Mouse (Mus musculus): ENCODE measurements around the gene Fem1a. TPM values are rescaled to one million over a fixed set of nuclear protein-coding genes. Genes with fewer than 3 reads are reported as not detected.

Gene Fem1a
- polyA plus RNA-seq (2015; fragmentation: Nextera tagmentation; extraction: Ambion mirVana), result 17.4 and 18.2 TPM in 2 replicates

DNA sequence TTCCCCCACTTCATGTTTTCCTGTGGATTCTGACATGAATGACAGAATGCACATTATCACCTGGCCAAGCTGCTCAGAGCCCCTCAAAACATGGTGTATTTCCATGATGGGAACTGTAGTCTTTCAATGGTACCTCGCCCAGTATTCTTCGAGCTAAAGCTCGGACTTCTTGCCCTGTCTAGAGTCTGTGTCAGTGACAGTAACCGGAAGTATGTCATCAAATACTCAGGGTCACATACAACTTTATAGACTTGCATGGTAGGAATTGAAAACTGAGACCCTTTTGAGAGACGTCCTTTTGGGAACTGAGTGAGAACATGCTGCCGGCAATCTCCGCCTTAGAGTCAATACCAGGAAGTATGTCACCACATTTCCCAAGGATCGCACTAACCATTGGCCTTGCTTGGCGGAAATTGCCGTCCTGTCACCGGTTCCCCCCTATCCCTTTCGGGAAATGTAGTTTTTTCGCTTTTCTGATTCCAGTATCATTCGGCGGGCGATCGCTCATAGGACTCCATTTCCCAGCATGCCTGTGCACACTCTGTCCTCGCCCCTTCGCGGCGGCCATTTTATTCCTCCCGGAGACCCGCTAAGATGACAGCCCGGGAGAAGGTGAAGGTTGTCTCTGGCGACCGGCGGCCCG is at the start of gene Fem1a:
Fem1a (plus strand) TSS at position 572 of the 643 bp plus-strand sequence.
- H3K9me3 ChIP-seq (ENCODE audit: control insufficient read depth, low read length), result no peaks in the 10 kb centered on the region
- H3K4me2 ChIP-seq (ENCODE audit: low read length), result peak within 1 kb of the TSS; percentile 93
- peak; percentile 93 for ATAC-seq
- H3K27ac ChIP-seq (ENCODE audit: low read depth, low read length), result peak within 1 kb of the TSS; percentile 95
- peaks cover 14% of the 10 kb centered on the region; the same call in 1 of the 2 replicates for H3K36me3 ChIP-seq (ENCODE audit: control insufficient read depth, insufficient read depth, low read length)
- H3K4me1 ChIP-seq (ENCODE audit: control insufficient read depth, insufficient read depth, low read depth, low read length), result peaks cover 44% of the 10 kb centered on the region
- peak within 1 kb of the TSS; percentile 79 for H3K9ac ChIP-seq (ENCODE audit: low read depth, low read length)
- peak within 1 kb of the TSS; percentile 64 for H3K4me3 ChIP-seq (ENCODE audit: low read length)
- no peaks in the 10 kb centered on the region for H3K27me3 ChIP-seq (replicated peaks; ENCODE audit: control insufficient read depth, insufficient read depth, low read length)
- 0% methylated on average over 28 of the region's 28 CpGs for WGBS

DNA sequence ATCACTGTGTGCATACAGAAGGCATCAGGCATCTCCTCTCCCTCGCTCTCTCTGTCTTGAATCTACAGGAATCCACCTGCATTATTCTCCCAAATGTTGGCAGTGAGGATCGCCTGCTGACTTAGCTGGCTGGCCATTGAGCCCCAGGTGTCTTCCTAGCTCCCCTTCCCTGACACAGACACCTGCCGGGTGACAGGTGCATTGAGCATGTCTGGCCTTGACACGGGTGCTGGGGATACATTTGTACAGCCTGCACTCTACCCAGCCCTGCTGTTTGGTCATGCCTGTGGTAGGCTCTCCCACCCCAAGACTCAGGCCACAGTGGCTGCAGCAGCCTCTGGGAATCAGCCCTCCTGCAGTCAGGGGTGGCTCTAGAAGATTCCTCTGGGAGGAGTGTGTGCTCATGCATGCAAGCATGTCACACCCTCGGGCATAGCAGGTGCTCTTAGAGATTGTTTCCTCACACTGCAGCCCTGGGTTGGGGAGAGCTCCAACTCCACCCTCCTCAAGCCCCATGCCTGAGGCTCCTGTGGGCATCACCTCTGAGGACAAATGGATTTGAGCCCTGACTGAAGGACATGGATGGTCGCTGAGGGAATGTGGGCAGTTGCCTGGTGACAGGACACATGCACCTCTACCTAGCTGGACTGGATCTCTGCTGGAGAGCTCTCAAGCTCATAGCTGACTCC is 49.5 kb upstream of the Fem1a start:
- H3K4me1 ChIP-seq (ENCODE audit: control insufficient read depth, insufficient read depth, low read depth, low read length), result no peaks in the 10 kb centered on the region
- no peak overlapping the region for H3K4me2 ChIP-seq (ENCODE audit: low read length)
- WGBS, result 89% methylated on average over 6 of the region's 6 CpGs
- no peak overlapping the region for H3K4me3 ChIP-seq (ENCODE audit: low read length)
- peaks cover 73% of the 10 kb centered on the region for H3K36me3 ChIP-seq (ENCODE audit: control insufficient read depth, insufficient read depth, low read length)
- no peak overlapping the region for H3K9ac ChIP-seq (ENCODE audit: low read depth, low read length)
- no peak for ATAC-seq
- no peak overlapping the region for H3K27ac ChIP-seq (ENCODE audit: low read depth, low read length)
- no peaks in the 10 kb centered on the region for H3K9me3 ChIP-seq (ENCODE audit: control insufficient read depth, low read length)
- H3K27me3 ChIP-seq (replicated peaks; ENCODE audit: control insufficient read depth, insufficient read depth, low read length), result no peaks in the 10 kb centered on the region

DNA sequence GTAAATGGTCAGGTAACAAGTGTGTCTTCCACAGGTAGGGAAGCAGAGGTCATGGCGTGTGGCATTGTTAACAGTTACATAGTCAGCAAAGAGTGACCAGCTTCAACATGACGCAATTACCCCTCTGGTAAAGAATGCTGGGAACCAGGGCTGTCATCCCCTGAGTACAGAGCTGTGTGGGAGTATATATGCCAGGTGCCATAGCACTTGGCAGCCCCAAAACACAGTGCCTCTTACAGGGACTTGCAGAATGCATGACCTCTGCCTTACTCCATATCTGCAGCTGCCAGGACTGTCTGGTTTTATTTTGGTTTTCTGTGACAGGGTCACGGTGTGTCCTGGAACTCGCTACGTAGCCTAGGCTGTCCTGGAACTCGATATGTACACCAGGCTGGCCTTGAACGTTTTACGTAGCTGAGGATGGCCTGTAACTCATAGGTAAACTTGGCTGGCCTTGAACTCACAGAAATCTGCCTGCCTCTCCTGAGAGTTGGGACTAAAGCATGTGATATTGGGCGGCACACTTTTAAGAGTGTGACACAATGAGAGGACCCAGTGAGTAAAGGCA is 48.6 kb upstream of the Fem1a start:
- 92% methylated on average over 9 of the region's 9 CpGs for WGBS
- Histone ChIP-seq H3K36me3 (ENCODE audit: control insufficient read depth, insufficient read depth, low read length) (peaks cover 64% of the 10 kb centered on the region), H3K9ac (ENCODE audit: low read depth, low read length) (no peak overlapping the region), H3K4me3 (ENCODE audit: low read length) (no peak overlapping the region), H3K9me3 (ENCODE audit: control insufficient read depth, low read length) (no peaks in the 10 kb centered on the region), H3K4me2 (ENCODE audit: low read length) (no peak overlapping the region), H3K27me3 (replicated peaks; ENCODE audit: control insufficient read depth, insufficient read depth, low read length) (no peaks in the 10 kb centered on the region), H3K4me1 (ENCODE audit: control insufficient read depth, insufficient read depth, low read depth, low read length) (no peaks in the 10 kb centered on the region), H3K27ac (ENCODE audit: low read depth, low read length) (no peak overlapping the region)
- ATAC-seq, result no peak

DNA sequence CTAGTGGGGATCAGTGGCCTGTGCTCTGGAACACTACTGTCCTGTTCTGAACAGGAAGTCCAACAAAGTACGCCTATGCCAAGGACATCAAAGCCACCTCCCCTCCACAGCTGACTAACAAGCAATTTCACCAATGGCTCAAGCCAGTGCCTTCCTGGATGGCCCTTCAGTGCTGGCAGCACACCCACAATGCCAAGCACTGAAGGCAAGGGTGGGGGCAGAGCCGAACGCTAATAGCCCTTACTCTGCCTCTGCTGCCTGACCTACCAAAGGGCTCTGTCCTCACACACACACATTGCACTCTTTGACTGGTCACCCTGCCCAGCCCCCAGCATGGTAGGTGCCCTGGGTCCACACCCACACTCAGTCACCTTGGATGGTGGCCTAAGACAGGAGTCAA is 47.8 kb upstream of the Fem1a start:
- Histone ChIP-seq H3K4me3 (ENCODE audit: low read length) (no peak overlapping the region), H3K4me2 (ENCODE audit: low read length) (no peak overlapping the region), H3K9me3 (ENCODE audit: control insufficient read depth, low read length) (no peaks in the 10 kb centered on the region), H3K4me1 (ENCODE audit: control insufficient read depth, insufficient read depth, low read depth, low read length) (no peaks in the 10 kb centered on the region), H3K27me3 (replicated peaks; ENCODE audit: control insufficient read depth, insufficient read depth, low read length) (no peaks in the 10 kb centered on the region), H3K9ac (ENCODE audit: low read depth, low read length) (no peak overlapping the region; the same call in 1 of the 2 replicates), H3K36me3 (ENCODE audit: control insufficient read depth, insufficient read depth, low read length) (peaks cover 57% of the 10 kb centered on the region), H3K27ac (ENCODE audit: low read depth, low read length) (no peak overlapping the region)
- no peak for ATAC-seq
- 95% methylated on average over 3 of the region's 3 CpGs for WGBS

DNA sequence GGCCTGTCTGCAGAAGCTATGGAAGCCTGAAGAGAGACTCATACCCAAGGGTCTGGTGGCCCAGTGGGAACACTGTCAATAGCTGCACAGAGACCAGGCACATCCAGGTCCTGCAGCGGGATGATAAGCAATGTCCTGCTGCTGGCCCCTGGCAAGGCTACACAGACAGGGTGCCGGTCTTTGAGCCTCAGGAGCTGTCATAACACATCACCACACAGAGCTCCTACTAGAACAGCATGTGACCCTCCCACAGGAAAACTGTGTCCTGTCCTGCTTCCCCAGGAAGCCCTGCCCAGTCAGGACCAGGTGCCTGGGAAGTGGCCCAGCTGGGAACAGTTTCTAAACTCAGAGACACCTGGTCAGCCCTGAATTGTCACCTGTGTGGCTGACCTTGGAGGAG is 45.5 kb upstream of the Fem1a start:
- Histone ChIP-seq H3K36me3 (ENCODE audit: control insufficient read depth, insufficient read depth, low read length) (peaks cover 36% of the 10 kb centered on the region), H3K27ac (ENCODE audit: low read depth, low read length) (no peak overlapping the region), H3K4me2 (ENCODE audit: low read length) (no peak overlapping the region), H3K4me3 (ENCODE audit: low read length) (no peak overlapping the region), H3K9me3 (ENCODE audit: control insufficient read depth, low read length) (no peaks in the 10 kb centered on the region), H3K4me1 (ENCODE audit: control insufficient read depth, insufficient read depth, low read depth, low read length) (peaks cover 5% of the 10 kb centered on the region), H3K9ac (ENCODE audit: low read depth, low read length) (no peak overlapping the region), H3K27me3 (replicated peaks; ENCODE audit: control insufficient read depth, insufficient read depth, low read length) (no peaks in the 10 kb centered on the region)
- WGBS, result 87% methylated on average over 2 of the region's 2 CpGs
- peak; percentile 35; the same call in 1 of the 2 replicates for ATAC-seq

DNA sequence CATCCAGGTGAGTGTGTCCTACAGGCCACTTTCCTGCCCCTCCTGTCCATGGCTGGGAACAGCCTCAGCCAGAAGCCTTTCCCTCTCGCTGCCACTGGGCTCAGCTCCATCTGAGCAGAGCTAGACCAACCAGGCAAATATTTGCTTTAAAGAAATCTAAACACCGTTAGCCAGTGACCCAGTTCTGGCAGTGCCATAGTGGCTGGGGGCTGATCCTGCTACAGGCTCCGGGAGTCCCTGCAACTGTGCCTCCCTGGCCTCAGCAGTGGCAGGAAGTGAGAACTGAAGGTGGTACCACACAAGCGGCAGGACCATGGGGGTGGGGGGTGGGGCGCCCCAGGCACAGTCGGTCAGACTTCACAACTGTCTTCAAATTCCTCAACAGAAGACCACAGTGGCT is 43.9 kb upstream of the Fem1a start:
- 75% methylated on average over 6 of the region's 6 CpGs for WGBS

DNA sequence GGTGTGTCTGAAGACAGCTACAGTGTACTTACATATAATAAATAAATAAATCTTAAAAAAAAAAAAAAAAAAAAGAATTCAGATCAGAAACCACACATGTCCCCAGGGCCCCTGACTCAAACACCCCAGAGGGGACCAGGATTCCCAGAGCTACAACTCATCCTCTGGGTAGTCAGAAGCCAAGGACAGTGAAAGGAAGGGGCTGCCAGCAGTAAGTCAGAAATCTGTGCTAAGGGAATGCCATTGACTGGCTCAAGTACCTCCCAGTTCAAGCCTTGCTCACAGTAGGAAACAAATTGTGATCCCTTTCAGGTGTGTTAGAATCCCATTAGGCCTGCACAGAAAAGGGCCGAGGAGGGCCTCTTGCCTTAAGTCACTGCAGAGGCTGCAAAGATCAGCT is 42.4 kb upstream of the Fem1a start:
- no peaks in the 10 kb centered on the region for H3K27me3 ChIP-seq (replicated peaks; ENCODE audit: control insufficient read depth, insufficient read depth, low read length)
- peaks cover 25% of the 10 kb centered on the region for H3K4me1 ChIP-seq (ENCODE audit: control insufficient read depth, insufficient read depth, low read depth, low read length)
- H3K4me3 ChIP-seq (ENCODE audit: low read length), result no peak overlapping the region
- no peaks in the 10 kb centered on the region for H3K9me3 ChIP-seq (ENCODE audit: control insufficient read depth, low read length)
- ATAC-seq, result no peak
- WGBS, result 82% methylated on average over 1 of the region's 1 CpGs
- no peak overlapping the region for H3K9ac ChIP-seq (ENCODE audit: low read depth, low read length)
- H3K36me3 ChIP-seq (ENCODE audit: control insufficient read depth, insufficient read depth, low read length), result peaks cover 20% of the 10 kb centered on the region
- no peak overlapping the region for H3K27ac ChIP-seq (ENCODE audit: low read depth, low read length)
- no peak overlapping the region for H3K4me2 ChIP-seq (ENCODE audit: low read length)

More for the DNA sequence above, 43.9 kb upstream of the Fem1a start:
- H3K9me3 ChIP-seq (ENCODE audit: control insufficient read depth, low read length), result no peaks in the 10 kb centered on the region
- no peak overlapping the region for H3K4me2 ChIP-seq (ENCODE audit: low read length)
- H3K4me3 ChIP-seq (ENCODE audit: low read length), result no peak overlapping the region
- ATAC-seq, result no peak
- H3K9ac ChIP-seq (ENCODE audit: low read depth, low read length), result no peak overlapping the region
- H3K36me3 ChIP-seq (ENCODE audit: control insufficient read depth, insufficient read depth, low read length), result peaks cover 32% of the 10 kb centered on the region
- H3K27ac ChIP-seq (ENCODE audit: low read depth, low read length), result no peak overlapping the region
- no peaks in the 10 kb centered on the region for H3K27me3 ChIP-seq (replicated peaks; ENCODE audit: control insufficient read depth, insufficient read depth, low read length)
- H3K4me1 ChIP-seq (ENCODE audit: control insufficient read depth, insufficient read depth, low read depth, low read length), result peaks cover 20% of the 10 kb centered on the region

DNA sequence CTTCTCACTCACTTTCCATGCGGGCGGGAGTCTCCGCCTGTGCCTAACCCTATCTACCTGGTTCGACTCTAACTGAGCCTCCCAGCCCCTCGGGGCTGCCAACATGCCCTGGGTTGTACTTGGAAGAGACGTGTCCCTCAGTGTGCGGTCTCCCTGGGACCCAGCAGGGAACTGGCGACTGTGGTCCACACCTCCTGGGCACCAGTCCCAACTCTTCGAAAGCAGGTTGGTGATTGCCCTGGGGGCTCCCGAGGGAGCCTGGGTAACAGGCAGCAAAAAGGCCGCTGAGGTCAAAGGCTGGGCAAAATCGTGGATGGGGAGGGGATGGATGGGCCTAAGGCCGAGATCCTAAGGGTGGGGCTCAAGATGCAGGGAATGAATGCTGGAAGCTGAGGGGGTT is 38.9 kb upstream of the Fem1a start:
- Histone ChIP-seq H3K4me1 (ENCODE audit: control insufficient read depth, insufficient read depth, low read depth, low read length) (peaks cover 25% of the 10 kb centered on the region), H3K27ac (ENCODE audit: low read depth, low read length) (no peak overlapping the region), H3K27me3 (replicated peaks; ENCODE audit: control insufficient read depth, insufficient read depth, low read length) (no peaks in the 10 kb centered on the region), H3K9ac (ENCODE audit: low read depth, low read length) (peak overlapping the region; percentile 86), H3K36me3 (ENCODE audit: control insufficient read depth, insufficient read depth, low read length) (no peaks in the 10 kb centered on the region), H3K4me2 (ENCODE audit: low read length) (peak overlapping the region; percentile 70), H3K9me3 (ENCODE audit: control insufficient read depth, low read length) (no peaks in the 10 kb centered on the region), H3K4me3 (ENCODE audit: low read length) (peak overlapping the region; percentile 76)
- no peak for ATAC-seq
- 59% methylated on average over 13 of the region's 13 CpGs for WGBS

Data from hindbrain, embryonic 16.5 days (tissue).